Mouse (Mus musculus) T-helper 2 cell (primary cell): ENCODE data around the gene Matn4.
"Not testable (repeated sequence)": the region's sequence is repeated elsewhere in the genome, so short reads cannot be mapped to it uniquely, and the experiment has no call there.

Source experiments
- in situ Hi-C: fragments of 300-600 bp; cut with MboI, MseI; formaldehyde crosslinking; loops from one replicate; pipeline ENCODE4 v1.15.1; 2025; ENCODE audit warnings: high pct_unique_total_duplicates

Matn4 gene

GRCm38 (mm10) chr2:164373187-164373586, 31.8 kb downstream of the Matn4 start:
- in situ Hi-C loops = no loop called here

- in situ Hi-C loops = no loop called here
These were observed 32.4 kb downstream of the Matn4 start for GRCm38 (mm10) chr2:164372408-164373053.

- in situ Hi-C loops = no loop called here
These were observed 33.6 kb downstream of the Matn4 start for GRCm38 (mm10) chr2:164371371-164371770.

GRCm38 (mm10) chr2:164368620-164369105, 36.3 kb downstream of the Matn4 start:
- in situ Hi-C loops = no loop called here

GRCm38 (mm10) chr2:164366947-164367346, 38.0 kb downstream of the Matn4 start:
- in situ Hi-C loops = no loop called here

GRCm38 (mm10) chr2:164360974-164361657, 43.8 kb downstream of the Matn4 start:
- in situ Hi-C loops = no loop called here

GRCm38 (mm10) chr2:164359668-164360067, 45.3 kb downstream of the Matn4 start:
- in situ Hi-C loops = no loop called here

- in situ Hi-C loops = no loop called here
These were observed 45.9 kb downstream of the Matn4 start for GRCm38 (mm10) chr2:164359031-164359430.

- in situ Hi-C loops = no loop called here
These were observed 46.6 kb downstream of the Matn4 start for GRCm38 (mm10) chr2:164358373-164358772.

- in situ Hi-C loops = no loop called here
These were observed 48.6 kb downstream of the Matn4 start for GRCm38 (mm10) chr2:164356177-164356967.

GRCm38 (mm10) chr2:164353356-164353755, 51.6 kb downstream of the Matn4 start:
- in situ Hi-C loops = no loop called here

GRCm38 (mm10) chr2:164352697-164353096, 52.3 kb downstream of the Matn4 start:
- in situ Hi-C loops = no loop called here

GRCm38 (mm10) chr2:164348980-164349379, 56.0 kb downstream of the Matn4 start:
- in situ Hi-C loops = no loop called here

GRCm38 (mm10) chr2:164347697-164348096, 57.3 kb downstream of the Matn4 start:
- in situ Hi-C loops = not testable (repeated sequence)

- in situ Hi-C loops = not testable (repeated sequence)
These were observed 61.2 kb downstream of the Matn4 start for GRCm38 (mm10) chr2:164343732-164344131.
